Mouse (Mus musculus) thymus, postnatal 10 days (tissue): ENCODE results near the gene Insl6.

Experiments
- DNase-seq, 2 experiments: peaks; one replicate each; pipeline ENCODE4 v3.0.0; 2021; ENCODE audit warnings: low spot score in 2 of 2

The Insl6 gene

GRCm38 (mm10) chr19:29287863-29288262, 37.3 kb downstream of the Insl6 start:
- DNase-seq = no peak

- DNase-seq = no peak
Observed at GRCm38 (mm10) chr19:29285451-29285869, 39.7 kb downstream of the Insl6 start.

GRCm38 (mm10) chr19:29278944-29279587, 46.1 kb downstream of the Insl6 start:
- no peak for DNase-seq

- no peak for DNase-seq
Observed at GRCm38 (mm10) chr19:29276414-29276813, 48.7 kb downstream of the Insl6 start.

GRCm38 (mm10) chr19:29272011-29272809, 52.9 kb downstream of the Insl6 start:
- no peak for DNase-seq
